Comparison of ENCODE assay signal across 30 mouse cellular contexts in genomic region chr6:119058461-119058860, GRCm38 (mm10).
DNase-seq lines count a peak whose midpoint lies in the region; ATAC-seq and TF ChIP-seq lines count a peak whose summit lies in the region.
"Had no signal": no experiment of that assay in that cellular context is flagged by ENCODE, and none has a peak within 500 bp of the region (broad histone marks: within the 10 kb centered on the region; RNA-seq: fewer than 3 reads in every experiment).

No protein-coding gene starts in this region.

- no peak for DNase-seq in heart, embryonic 10.5 days (ENCODE audit: low spot score)
- DNase-seq in heart, postnatal 4 days: no peak
- no peak for DNase-seq in heart, postnatal 0 days (ENCODE audit: low spot score)
- no peak for DNase-seq in midbrain, embryonic 14.5 days
- no peak for DNase-seq in right cerebral cortex, postnatal 25 days
- DNase-seq: adrenal gland, adult 8-10 months; B cell, adult 2 months; cerebellum, adult 8-10 months; cerebellum, postnatal 36 days; embryo, embryonic 11 days; gastrocnemius, postnatal 10 days; kidney, adult 18-20 months; kidney, postnatal 4 days; layer of hippocampus, adult 9-11 months; liver, embryonic 13.5 days; lung, adult 2 months; lung, postnatal 14 days; retina, postnatal 1 day; right cerebral cortex, postnatal 4 days; thymus, postnatal 14 days had no signal

- H3K4me3 ChIP-seq in heart, embryonic 10.5 days: no peak overlapping the region
- no peak overlapping the region for H3K4me3 ChIP-seq in heart, postnatal 0 days (ENCODE audit: low read depth, low read length)
- H3K4me3 ChIP-seq in heart, embryonic 11.5 days (ENCODE audit: low read depth, low read length): no peak overlapping the region
- no peak overlapping the region for H3K4me3 ChIP-seq in midbrain, embryonic 14.5 days (replicated peaks; ENCODE audit: low read depth, low read length)
- no peak overlapping the region for H3K4me3 ChIP-seq in midbrain, embryonic 13.5 days (replicated peaks)
- H3K4me3 ChIP-seq: embryonic facial prominence, embryonic 13.5 days; erythroblast, embryonic 14.5 days; hindbrain, embryonic 10.5 days; left cerebral cortex, adult 2 months; liver, embryonic 13.5 days had no signal

- no peaks in the 10 kb centered on the region for H3K9me3 ChIP-seq in heart, embryonic 10.5 days
- H3K9me3 ChIP-seq in heart, postnatal 0 days (replicated peaks; ENCODE audit: control insufficient read depth, low read length): no peaks in the 10 kb centered on the region
- H3K9me3 ChIP-seq in heart, embryonic 11.5 days (replicated peaks; ENCODE audit: control insufficient read depth, low read length): no peaks in the 10 kb centered on the region
- no peaks in the 10 kb centered on the region for H3K9me3 ChIP-seq in midbrain, embryonic 14.5 days (ENCODE audit: control insufficient read depth, low read length)
- H3K9me3 ChIP-seq in midbrain, embryonic 13.5 days: no peaks in the 10 kb centered on the region
- H3K9me3 ChIP-seq: embryonic facial prominence, embryonic 13.5 days; hindbrain, embryonic 10.5 days; liver, embryonic 13.5 days had no signal

- H3K9ac ChIP-seq in heart, postnatal 0 days (replicated peaks; ENCODE audit: low read depth, low read length): no peak overlapping the region
- no peak overlapping the region for H3K9ac ChIP-seq in heart, embryonic 11.5 days (ENCODE audit: low read depth, low read length)
- H3K9ac ChIP-seq in midbrain, embryonic 14.5 days (replicated peaks; ENCODE audit: low read length): no peak overlapping the region
- no peak overlapping the region for H3K9ac ChIP-seq in midbrain, embryonic 13.5 days (replicated peaks)
- H3K9ac ChIP-seq: embryonic facial prominence, embryonic 13.5 days; liver, embryonic 13.5 days had no signal

- TF ChIP-seq CTCF in heart, postnatal 0 days (IDR thresholded peaks at IDR 0.05; ENCODE audit: low read depth): no peak

- H3K4me1 ChIP-seq in heart, embryonic 10.5 days: peaks cover 77% of the 10 kb centered on the region
- H3K4me1 ChIP-seq in heart, postnatal 0 days (ENCODE audit: control insufficient read depth, insufficient read depth): peaks cover 70% of the 10 kb centered on the region
- H3K4me1 ChIP-seq in heart, embryonic 11.5 days (ENCODE audit: control insufficient read depth, insufficient read depth, low read length): peaks cover 49% of the 10 kb centered on the region
- H3K4me1 ChIP-seq in midbrain, embryonic 14.5 days (ENCODE audit: control insufficient read depth, insufficient read depth, low read length): peaks cover 2% of the 10 kb centered on the region; the same call in 1 of the 2 replicates
- 0 out of 2 replicates have a peak, but pooled peaks cover 6% of the 10 kb centered on the region for H3K4me1 ChIP-seq in midbrain, embryonic 13.5 days (replicated peaks)
- H3K4me1 ChIP-seq: liver, embryonic 13.5 days had no signal

- H3K36me3 ChIP-seq in heart, embryonic 10.5 days: peaks cover 36% of the 10 kb centered on the region
- H3K36me3 ChIP-seq in heart, postnatal 0 days (replicated peaks; ENCODE audit: control insufficient read depth, insufficient read depth, low read length): peaks cover 18% of the 10 kb centered on the region
- H3K36me3 ChIP-seq in heart, embryonic 11.5 days (ENCODE audit: control insufficient read depth, insufficient read depth, low read length): no peaks in the 10 kb centered on the region; the same call in 1 of the 2 replicates
- H3K36me3 ChIP-seq in midbrain, embryonic 14.5 days (ENCODE audit: control insufficient read depth, insufficient read depth, low read length): peaks cover 6% of the 10 kb centered on the region; the same call in 1 of the 2 replicates
- H3K36me3 ChIP-seq in midbrain, embryonic 13.5 days: peaks cover 8% of the 10 kb centered on the region
- H3K36me3 ChIP-seq: G1E; hindbrain, embryonic 10.5 days; liver, embryonic 13.5 days had no signal

- TF ChIP-seq EP300 in heart, postnatal 0 days (IDR thresholded peaks at IDR 0.05; ENCODE audit: low read depth): no peak

- WGBS in heart, embryonic 10.5 days: 57% methylated on average over 8 of the region's 8 CpGs
- WGBS in heart, postnatal 0 days: 33% methylated on average over 8 of the region's 8 CpGs
- 57% methylated on average over 8 of the region's 8 CpGs for WGBS in heart, embryonic 11.5 days (ENCODE audit: insufficient replicate concordance)
- WGBS in midbrain, embryonic 14.5 days: 77% methylated on average over 8 of the region's 8 CpGs
- 91% methylated on average over 8 of the region's 8 CpGs for WGBS in midbrain, embryonic 13.5 days

- no peaks in the 10 kb centered on the region for H3K27me3 ChIP-seq in heart, embryonic 10.5 days (ENCODE audit: insufficient read depth, poor library complexity, severe bottlenecking)
- H3K27me3 ChIP-seq in heart, postnatal 0 days (ENCODE audit: control insufficient read depth, insufficient read depth, low read length): no peaks in the 10 kb centered on the region
- no peaks in the 10 kb centered on the region for H3K27me3 ChIP-seq in heart, embryonic 11.5 days (ENCODE audit: control insufficient read depth, insufficient read depth, low read length)
- H3K27me3 ChIP-seq in midbrain, embryonic 14.5 days (ENCODE audit: control insufficient read depth, insufficient read depth, low read length): no peaks in the 10 kb centered on the region
- no peaks in the 10 kb centered on the region for H3K27me3 ChIP-seq in midbrain, embryonic 13.5 days
- H3K27me3 ChIP-seq: embryonic facial prominence, embryonic 13.5 days; liver, embryonic 13.5 days; Patski had no signal

- H3K27ac ChIP-seq in heart, embryonic 10.5 days: peak overlapping the region; percentile 60; the same call in 1 of the 2 replicates
- H3K27ac ChIP-seq in heart, postnatal 0 days (ENCODE audit: low read depth): peak overlapping the region; percentile 22; the same call in 1 of the 2 replicates
- H3K27ac ChIP-seq in heart, embryonic 11.5 days (ENCODE audit: low read depth, low read length): no peak overlapping the region
- 0 out of 2 replicates have a peak overlapping the region, but pooled peaks have one; percentile 13 for H3K27ac ChIP-seq in midbrain, embryonic 14.5 days (replicated peaks; ENCODE audit: low read depth, low read length)
- H3K27ac ChIP-seq in midbrain, embryonic 13.5 days: no peak overlapping the region
- H3K27ac ChIP-seq: embryonic facial prominence, embryonic 13.5 days; hindbrain, embryonic 10.5 days; left cerebral cortex, adult 2 months; liver, embryonic 13.5 days had no signal

- H3K4me2 ChIP-seq in heart, postnatal 0 days (ENCODE audit: low read depth, low read length): no peak overlapping the region
- no peak overlapping the region; the same call in 1 of the 2 replicates for H3K4me2 ChIP-seq in heart, embryonic 11.5 days
- no peak overlapping the region for H3K4me2 ChIP-seq in midbrain, embryonic 14.5 days (ENCODE audit: low read length)
- H3K4me2 ChIP-seq in midbrain, embryonic 13.5 days (replicated peaks): no peak overlapping the region
- H3K4me2 ChIP-seq: embryonic facial prominence, embryonic 13.5 days; liver, embryonic 13.5 days had no signal

- no peak for ATAC-seq in heart, postnatal 0 days (ENCODE audit: insufficient read depth, low read depth)
- no peak for ATAC-seq in heart, embryonic 11.5 days (replicated peaks; ENCODE audit: insufficient number of reproducible peaks, low FRiP score, low TSS enrichment)
- no peak for ATAC-seq in midbrain, embryonic 14.5 days (ENCODE audit: low FRiP score, low TSS enrichment)
- no peak for ATAC-seq in midbrain, embryonic 13.5 days
- ATAC-seq: forebrain, embryonic 16.5 days; inflammation-experienced regulatory T-cells, adult 6 months; Patski had no signal

Comparison
In these comparisons a context has a peak if more than half of its experiments do, and no peak if none do; other contexts are left out.
1. H3K27ac ChIP-seq: peak in heart, embryonic 10.5 days (single experiment), heart, postnatal 0 days (single experiment) and midbrain, embryonic 14.5 days (single experiment); none in heart, embryonic 11.5 days (single experiment) and midbrain, embryonic 13.5 days (single experiment).